Mouse (Mus musculus) monocyte, adult 5-6 weeks (primary cell): Measurements from ENCODE around the gene Stx1b. TPM values are rescaled to one million over a fixed set of nuclear protein-coding genes. Genes with fewer than 3 reads are reported as not detected.
A peak's percentile ranks its signal among the peaks of the same experiment; 100 is the strongest.

ENCODE experiments used
- ATAC-seq: fragments of 153-309, 156-312 bp; replicated peaks from 2 replicates; pipeline ENCODE4 v1.8.0; 2017; ENCODE audit warnings: mild to moderate bottlenecking; ENCODE audit not compliant: low TSS enrichment, insufficient number of reproducible peaks, severe bottlenecking, poor library complexity, low FRiP score
- total RNA-seq: library from RNA; stranded (forward); fragments of 200-1000, 200-491, 200-594 nt; gene quantifications from 3 replicates; pipeline ENCODE4 v1.2.3, GENCODE M21; 2017

Stx1b gene
- total RNA-seq, 1 experiment from 2014 or later = not detected

- ATAC-seq = no peak
Observed at GRCm38 (mm10) chr7:127822494-127822893, 1.9 kb downstream of the Stx1b start.

DNA sequence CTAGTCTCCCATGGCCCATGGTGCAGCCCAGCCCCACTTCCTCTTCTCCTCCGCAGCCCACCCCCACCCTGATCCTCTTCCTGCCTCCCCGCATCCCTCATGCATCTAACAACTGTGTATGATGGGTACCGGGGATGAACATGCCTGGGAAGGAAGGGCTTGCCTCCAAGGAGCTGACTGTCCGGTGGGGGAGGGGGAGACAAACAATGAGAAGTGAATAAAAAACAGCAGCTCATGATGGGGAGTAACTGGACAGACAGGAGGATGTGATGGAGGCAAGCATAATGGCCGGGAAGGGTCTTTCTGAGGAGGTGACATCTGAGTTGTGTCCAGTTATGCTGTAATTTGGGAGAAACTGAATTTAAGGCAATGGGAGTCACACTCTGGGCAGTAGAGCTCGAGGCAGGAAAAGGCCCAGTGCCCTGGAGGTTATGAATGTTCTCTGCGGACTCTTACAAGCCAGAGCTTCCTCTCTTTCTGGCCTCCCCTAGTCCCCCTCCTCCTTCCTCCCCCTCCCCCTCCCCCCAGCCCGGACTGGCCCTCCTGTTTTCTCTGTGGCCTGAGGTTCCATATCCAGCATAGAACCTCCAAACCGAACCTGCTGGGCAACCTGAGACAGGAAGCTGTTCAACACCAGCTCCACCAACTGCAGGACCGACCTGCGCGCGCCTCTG, 3.4 kb downstream of the Stx1b start:
- ATAC-seq = no peak

DNA sequence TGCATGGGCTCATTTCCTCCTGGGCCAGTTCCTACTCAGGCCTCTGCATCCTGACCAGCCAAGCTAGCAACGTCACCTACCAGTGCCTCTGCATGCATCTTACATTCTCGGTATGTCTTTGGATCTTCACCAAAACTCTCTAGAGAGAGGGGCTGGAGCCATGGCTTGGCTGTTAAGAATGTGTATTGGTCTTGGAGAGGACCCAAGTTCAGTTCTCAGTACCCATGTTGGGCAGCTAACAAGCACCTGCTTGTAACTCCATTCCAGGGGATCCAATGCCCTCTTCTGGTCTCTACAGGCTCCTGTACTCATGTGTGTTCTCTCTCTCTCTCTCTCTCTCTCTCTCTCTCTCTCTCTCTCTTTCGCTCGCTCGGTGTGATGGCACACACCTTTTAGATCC, 6.6 kb downstream of the Stx1b start:
- ATAC-seq = no peak

DNA sequence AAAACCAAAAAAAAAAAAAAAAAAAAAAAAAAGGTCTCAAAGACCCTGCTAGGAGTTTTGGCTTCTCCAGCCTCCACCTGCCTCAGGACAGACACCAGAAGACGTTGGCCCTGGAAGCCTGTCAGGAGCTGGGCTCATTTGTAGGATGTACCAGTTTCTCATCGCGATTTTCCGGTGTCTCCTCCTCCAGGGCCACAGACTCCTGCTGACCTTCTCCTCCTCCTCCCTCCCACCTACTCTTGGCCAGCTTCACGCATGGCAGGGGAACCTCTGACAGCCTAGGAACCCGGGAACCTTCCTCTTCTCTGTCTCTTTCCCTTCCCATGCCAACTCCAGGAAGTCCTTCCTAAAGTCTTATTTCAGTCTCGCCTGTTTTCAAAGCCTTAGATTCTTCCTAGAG, 7.3 kb downstream of the Stx1b start:
- ATAC-seq = no peak

GRCm38 (mm10) chr7:127815954-127816821, 8.2 kb downstream of the Stx1b start:
- ATAC-seq = 0 out of 2 replicates have a peak, but pooled peaks have one; percentile 42

DNA sequence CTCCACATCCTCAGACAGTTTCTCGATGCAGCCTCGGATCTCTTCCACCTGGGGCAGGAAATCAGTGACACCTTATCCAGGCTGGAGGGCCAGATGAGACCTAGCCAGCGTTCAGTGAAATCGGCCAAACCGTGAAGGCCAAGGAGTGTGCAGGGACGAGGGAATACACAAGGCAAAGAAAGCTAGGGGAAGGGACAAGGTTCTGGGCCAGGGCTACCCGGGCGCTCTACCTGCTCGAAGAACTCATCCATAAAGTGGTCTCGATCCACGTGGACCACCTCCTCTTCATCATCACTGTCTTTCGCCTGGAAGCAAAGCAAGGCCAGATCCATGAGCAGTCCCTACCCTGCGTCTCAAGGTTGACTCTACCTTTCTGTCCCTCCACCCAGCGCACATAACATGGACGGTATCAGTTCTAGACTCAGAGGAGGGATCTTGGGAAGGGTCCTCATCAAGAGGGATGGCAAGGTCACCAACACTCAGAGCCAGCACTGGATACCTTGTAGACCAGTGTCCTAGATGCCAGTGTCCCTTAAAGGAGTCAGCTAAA, 9.2 kb downstream of the Stx1b start:
- ATAC-seq = no peak

GRCm38 (mm10) chr7:127814241-127814921, 10.0 kb downstream of the Stx1b start:
- ATAC-seq = no peak

- ATAC-seq = no peak
Observed at GRCm38 (mm10) chr7:127813821-127814220, 10.5 kb downstream of the Stx1b start.

DNA sequence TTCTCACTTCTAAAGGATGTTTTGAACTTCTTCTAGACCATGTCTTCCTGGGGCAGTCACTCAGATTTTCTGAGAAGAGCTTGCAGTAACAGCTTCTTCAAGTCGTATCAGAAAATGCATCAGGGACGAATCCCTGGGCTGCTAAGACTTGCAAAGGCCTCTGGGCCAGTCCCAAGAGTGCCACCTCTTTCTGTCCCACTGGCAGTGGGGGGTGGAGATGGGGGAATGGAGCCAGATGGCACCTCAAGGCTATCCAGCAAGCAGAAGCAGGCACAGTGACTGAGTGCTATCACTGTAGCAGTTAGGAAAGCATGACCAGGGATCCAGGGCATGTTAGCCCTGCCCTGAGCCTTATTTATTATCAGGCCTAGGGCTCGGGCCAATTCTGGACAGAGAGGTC, 12.1 kb downstream of the Stx1b start:
- ATAC-seq = no peak

- no peak for ATAC-seq
Observed at GRCm38 (mm10) chr7:127811240-127811639, 13.1 kb downstream of the Stx1b start.

- no peak for ATAC-seq
Observed at GRCm38 (mm10) chr7:127810650-127811049, 13.7 kb downstream of the Stx1b start.

DNA sequence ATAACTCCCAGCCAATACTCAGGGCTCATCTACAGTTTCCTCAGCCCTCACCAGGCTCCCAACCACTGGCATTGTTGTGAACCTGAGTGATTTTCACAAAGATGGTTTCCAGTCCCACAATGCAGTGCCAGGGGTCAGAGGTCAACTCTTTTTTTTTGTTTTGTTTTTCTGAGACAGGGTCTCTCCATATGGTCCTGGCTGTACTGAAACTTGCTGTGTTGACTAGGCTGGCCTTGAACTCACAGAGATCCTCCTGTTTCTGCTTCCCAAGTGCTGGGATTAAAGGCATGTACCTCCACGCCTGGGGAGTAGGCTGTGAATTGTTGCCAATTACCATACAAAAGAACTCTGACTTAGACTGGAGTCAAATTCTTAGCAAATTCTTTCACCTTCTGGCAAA, 14.5 kb downstream of the Stx1b start:
- ATAC-seq = no peak

- no peak for ATAC-seq
Observed at GRCm38 (mm10) chr7:127808821-127809220, 15.5 kb downstream of the Stx1b start.

DNA sequence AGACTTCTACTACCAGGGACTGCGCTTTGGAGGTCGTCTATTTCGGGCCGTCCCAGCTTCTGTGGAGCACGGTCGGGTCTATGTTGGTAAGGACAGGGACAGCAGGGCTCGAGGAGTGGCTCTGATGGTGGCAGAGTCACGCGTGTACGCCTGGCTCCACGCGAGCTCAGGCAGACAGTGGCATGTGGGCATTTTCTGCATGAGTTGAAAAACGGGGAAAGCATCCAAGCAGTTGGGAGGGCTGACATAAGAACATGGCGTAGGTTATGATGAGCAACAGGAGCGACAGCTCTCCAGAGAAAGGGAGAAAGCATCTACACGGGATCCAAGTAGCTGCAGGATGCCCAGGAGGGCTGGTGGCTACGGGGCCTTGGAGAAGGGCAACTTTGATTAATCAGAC, 22.0 kb downstream of the Stx1b start:
- no peak for ATAC-seq

GRCm38 (mm10) chr7:127801010-127801621, 23.2 kb downstream of the Stx1b start:
- ATAC-seq = no peak

- ATAC-seq = peak; percentile 75
Observed at GRCm38 (mm10) chr7:127800435-127801009, 23.8 kb downstream of the Stx1b start, which contains the start of gene Hsd3b7. TSS of gene Hsd3b7 (plus strand) at chr7:127800604.

DNA sequence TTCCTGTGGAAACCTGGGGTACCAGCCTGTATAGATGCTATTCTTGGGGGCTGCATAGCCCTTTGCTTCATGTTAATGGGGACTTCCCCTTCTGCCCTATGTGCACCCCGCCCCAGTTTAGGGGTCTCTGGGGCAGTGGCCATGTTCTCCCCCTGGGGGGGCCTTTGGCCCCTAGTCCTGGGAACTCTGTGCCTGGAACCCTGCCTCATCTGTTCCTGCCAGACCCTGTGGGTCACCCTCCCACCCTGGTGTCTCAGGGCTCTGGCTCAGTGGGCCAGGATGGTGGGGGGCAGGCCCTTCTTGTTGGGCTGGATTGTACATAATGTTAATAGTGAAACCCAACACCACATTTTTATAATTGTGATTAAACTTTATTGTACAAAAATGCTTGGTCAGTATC, 24.6 kb downstream of the Stx1b start:
- no peak for ATAC-seq

DNA sequence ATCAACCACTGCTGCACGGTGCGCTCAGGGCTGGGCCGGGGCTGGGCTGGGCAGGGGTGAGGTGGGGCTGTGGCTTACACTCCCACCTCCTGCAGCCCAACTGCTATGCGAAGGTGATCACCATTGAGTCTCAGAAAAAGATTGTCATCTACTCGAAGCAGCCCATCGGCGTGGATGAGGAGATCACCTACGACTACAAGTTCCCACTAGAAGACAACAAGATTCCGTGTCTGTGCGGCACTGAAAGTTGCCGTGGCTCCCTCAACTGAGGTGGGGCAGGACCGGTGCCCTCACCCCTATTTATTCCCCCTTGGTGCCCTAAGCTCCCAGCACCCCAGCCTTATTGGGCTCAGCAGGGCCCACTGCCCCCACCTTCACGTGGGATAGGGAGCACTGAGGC, 25.1 kb downstream of the Stx1b start:
- no peak for ATAC-seq
